Mouse (Mus musculus) kidney, adult 2 months (tissue): Measurements from ENCODE around the gene Hesx1.
"Not testable (repeated sequence)": the region's sequence is repeated elsewhere in the genome, so short reads cannot be mapped to it uniquely, and the experiment has no call there.

Experiments
- CTCF ChIP-seq: fragments of 200-500 bp; conservative IDR thresholded peaks from 2 replicates; pipeline ENCODE4 v1.5.1; 2011; ENCODE audit warnings: low read depth, mild to moderate bottlenecking, control low read depth, low read length, moderate library complexity, mixed read lengths; ENCODE audit not compliant: insufficient read depth, insufficient read length
- POLR2A ChIP-seq: fragments of 200-500 bp; IDR thresholded peaks from one replicate; pipeline ENCODE4 v1.6.1; 2011; ENCODE audit warnings: low read depth, low read length, control low read depth

DNA sequence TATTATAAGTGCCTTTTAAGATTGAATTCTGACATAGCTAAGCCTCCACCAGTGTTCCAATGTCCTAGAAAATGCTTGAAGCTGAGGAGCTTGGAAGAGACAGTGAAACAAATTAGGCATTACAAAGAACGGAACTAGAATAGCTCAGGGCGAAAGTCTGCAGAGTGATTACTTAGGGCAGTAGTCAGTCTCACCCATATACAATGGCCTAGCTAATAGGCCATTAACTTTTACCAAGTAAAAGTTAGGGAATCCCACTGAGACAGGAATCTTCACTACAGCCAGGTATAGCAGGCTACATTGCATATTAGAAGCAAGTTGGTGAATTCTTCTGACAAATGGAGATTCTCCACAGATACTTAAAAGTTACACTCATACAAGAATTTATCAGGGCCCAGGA is 38.1 kb upstream of the Hesx1 start:
- TF ChIP-seq POLR2A, CTCF: not testable (repeated sequence)
